Mouse (Mus musculus) limb, embryonic 10.5 days (tissue): ENCODE data around the gene Nup205. TPM values are rescaled to one million over a fixed set of nuclear protein-coding genes. Genes with fewer than 3 reads are reported as not detected.
A peak's percentile ranks its signal among the peaks of the same experiment; 100 is the strongest.
"Not testable (repeated sequence)": the region's sequence is repeated elsewhere in the genome, so short reads cannot be mapped to it uniquely, and the experiment has no call there.

Experiments
- DNase-seq: peaks from one replicate; pipeline ENCODE4 v3.0.0-alpha.2; 2017; ENCODE audit warnings: low spot score
- H3K27ac ChIP-seq: fragments of 300-500 bp; sonication (generic); 2 replicates; pipeline ENCODE4 v1.5.1; 2016; ENCODE audit warnings: mild to moderate bottlenecking
- H3K27me3 ChIP-seq: fragments of 300-500 bp; sonication (generic); 2 replicates; pipeline ENCODE4 v1.6.1; 2016; ENCODE audit warnings: low read depth, mild to moderate bottlenecking; ENCODE audit not compliant: poor library complexity, severe bottlenecking
- H3K36me3 ChIP-seq: fragments of 300-500 bp; sonication (generic); 2 replicates; pipeline ENCODE4 v1.6.1; 2016; ENCODE audit warnings: mild to moderate bottlenecking, moderate library complexity
- H3K4me1 ChIP-seq: fragments of 300-500 bp; sonication (generic); 2 replicates; pipeline ENCODE4 v1.6.1; 2016
- H3K4me3 ChIP-seq: fragments of 300-500 bp; sonication (generic); 2 replicates; pipeline ENCODE4 v1.5.1; 2016; ENCODE audit warnings: mild to moderate bottlenecking, moderate library complexity
- H3K9me3 ChIP-seq: fragments of 300-500 bp; sonication (generic); replicated peaks from 2 replicates; pipeline ENCODE4 v1.6.1; 2016; ENCODE audit warnings: mild to moderate bottlenecking
- WGBS: fragments of 180-500 bp; shearing (Covaris S2); methylation state at CpG from one replicate; pipeline ENCODE4 v1.1.7; 2016; 5-methylcytosine and 5-hydroxymethylcytosine counted together
- polyA plus RNA-seq: library from polyadenylated mRNA; unstranded; fragments of >200 nt; fragmentation: Nextera tagmentation; extraction: Ambion mirVana; gene quantifications from 2 replicates; pipeline ENCODE4 v1.2.1, GENCODE M21; 2016

The Nup205 gene
- polyA plus RNA-seq, result 59.6 and 60.1 TPM in 2 replicates

- DNase-seq, result peak; percentile 90
- H3K9me3 ChIP-seq, result no peaks in the 10 kb centered on the region
- no peaks in the 10 kb centered on the region for H3K36me3 ChIP-seq
- H3K27me3 ChIP-seq, result no peaks in the 10 kb centered on the region
- 5% methylated on average over 34 of the region's 34 CpGs for WGBS
- no peaks in the 10 kb centered on the region; the same call in none of the 2 replicates for H3K4me1 ChIP-seq
- peak within 1 kb of the TSS; percentile 99 for H3K27ac ChIP-seq
- H3K4me3 ChIP-seq, result peak within 1 kb of the TSS; percentile 95
Measured at GRCm38 (mm10) chr6:35176979-35177649, at the start of gene Nup205. TSS of gene Nup205 (plus strand) at chr6:35177421.

GRCm38 (mm10) chr6:35132806-35133205 lies 44.4 kb upstream of the Nup205 start:
- Histone ChIP-seq H3K9me3 (no peaks in the 10 kb centered on the region), H3K27ac (peak overlapping the region; percentile 91)
- DNase-seq, result no peak

GRCm38 (mm10) chr6:35133246-35133578 lies 44.0 kb upstream of the Nup205 start:
- Histone ChIP-seq H3K27ac (peak overlapping the region; percentile 91), H3K27me3 (no peaks in the 10 kb centered on the region), H3K36me3 (no peaks in the 10 kb centered on the region), H3K4me3 (peak overlapping the region; percentile 84), H3K9me3 (no peaks in the 10 kb centered on the region), H3K4me1 (peaks cover 16% of the 10 kb centered on the region)
- DNase-seq, result no peak
- WGBS, result under 1% methylated on average over 25 of the region's 25 CpGs

More at GRCm38 (mm10) chr6:35132806-35133205, 44.4 kb upstream of the Nup205 start:
- Histone ChIP-seq H3K4me1 (peaks cover 16% of the 10 kb centered on the region), H3K4me3 (peak overlapping the region; percentile 84), H3K36me3 (no peaks in the 10 kb centered on the region), H3K27me3 (no peaks in the 10 kb centered on the region)
- WGBS, result under 1% methylated on average over 11 of the region's 11 CpGs

DNA sequence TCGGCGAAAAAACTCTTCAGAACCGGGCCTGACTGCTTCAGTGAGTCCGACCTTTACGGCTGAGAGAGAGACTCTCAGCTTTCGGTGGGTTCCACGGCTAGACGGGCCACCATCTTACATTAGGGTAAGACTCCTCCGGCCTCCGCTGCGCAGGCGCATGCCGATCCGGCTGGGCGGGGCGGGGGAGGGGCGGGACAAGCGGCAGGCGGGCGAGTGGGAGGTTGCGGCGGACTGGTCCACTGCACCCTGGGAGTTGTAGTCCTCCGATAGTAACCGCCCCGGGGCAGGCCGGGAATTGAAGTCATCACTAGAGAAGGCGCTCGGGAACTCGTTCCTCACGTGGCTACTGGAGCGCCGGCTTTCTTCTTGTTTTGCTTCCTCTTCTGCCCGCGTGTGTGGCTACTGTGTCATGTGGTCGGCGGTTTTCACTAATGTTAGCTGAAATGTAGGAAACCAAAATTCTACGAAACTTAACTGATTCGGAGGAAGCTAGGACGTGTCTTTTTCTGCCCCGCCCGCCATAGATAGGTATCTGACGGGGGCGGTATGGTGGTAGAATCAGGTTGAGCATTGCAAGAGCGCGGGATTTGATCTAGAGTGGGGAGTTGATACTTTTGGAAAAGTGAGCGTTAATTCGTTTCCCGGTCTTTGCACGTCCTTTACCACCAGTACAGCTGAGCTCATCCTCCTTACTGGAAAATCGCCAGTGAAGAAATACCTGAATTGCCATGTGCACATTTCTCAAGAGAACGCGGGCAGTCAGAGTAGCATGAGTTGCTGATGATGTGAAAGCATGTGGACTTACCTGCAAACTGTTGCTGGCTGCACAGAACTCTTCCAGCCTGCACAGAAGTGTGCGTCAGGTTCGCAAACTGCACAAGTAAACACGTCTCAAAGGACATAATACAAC lies 43.4 kb upstream of the Nup205 start, which contains the start of gene Cnot4:
Gene Cnot4, minus strand, starts transcription at position 146 of the 910 bp plus-strand sequence.
- under 1% methylated on average over 55 of the region's 55 CpGs for WGBS
- Histone ChIP-seq H3K27me3 (no peaks in the 10 kb centered on the region), H3K4me3 (peak within 1 kb of the TSS; percentile 84), H3K36me3 (no peaks in the 10 kb centered on the region), H3K27ac (peak within 1 kb of the TSS; percentile 91), H3K9me3 (no peaks in the 10 kb centered on the region), H3K4me1 (peaks cover 16% of the 10 kb centered on the region)
- DNase-seq, result peak; percentile 100

- Histone ChIP-seq H3K4me3 (peak overlapping the region; percentile 84), H3K27ac (no peak overlapping the region), H3K9me3 (no peaks in the 10 kb centered on the region), H3K36me3 (no peaks in the 10 kb centered on the region), H3K4me1 (peaks cover 16% of the 10 kb centered on the region), H3K27me3 (no peaks in the 10 kb centered on the region)
- WGBS, result 57% methylated on average over 2 of the region's 2 CpGs
- DNase-seq, result no peak
Measured at GRCm38 (mm10) chr6:35134844-35135243, 42.4 kb upstream of the Nup205 start.

DNA sequence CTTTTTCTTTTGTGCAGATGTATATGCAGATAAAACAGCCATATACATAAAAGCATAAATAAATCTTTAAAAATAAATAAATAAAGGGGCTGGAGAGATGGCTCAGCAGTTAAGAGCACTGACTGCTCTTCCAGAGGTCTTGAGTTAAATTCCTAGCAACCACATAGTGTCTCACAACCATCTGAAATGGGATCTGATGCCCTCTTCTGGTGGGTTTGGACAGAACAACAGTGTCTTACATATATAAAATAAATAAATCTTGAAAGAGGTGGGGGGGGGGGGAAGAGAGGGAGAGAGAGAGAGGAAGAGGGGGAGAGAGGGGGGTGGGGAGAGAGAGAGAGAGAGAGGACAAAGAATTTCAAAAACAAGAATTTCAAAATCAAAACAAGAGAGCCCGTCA lies 36.9 kb upstream of the Nup205 start:
- DNase-seq, result no peak
- Histone ChIP-seq H3K9me3 (no peaks in the 10 kb centered on the region), H3K36me3 (no peaks in the 10 kb centered on the region), H3K27me3 (no peaks in the 10 kb centered on the region), H3K4me1 (no peaks in the 10 kb centered on the region), H3K4me3 (no peak overlapping the region), H3K27ac (no peak overlapping the region)
- 80% methylated on average over 1 of the region's 1 CpGs for WGBS

GRCm38 (mm10) chr6:35145569-35145968 lies 31.7 kb upstream of the Nup205 start:
- Histone ChIP-seq H3K4me3 (no peak overlapping the region), H3K27me3 (no peaks in the 10 kb centered on the region), H3K36me3 (no peaks in the 10 kb centered on the region), H3K9me3 (no peaks in the 10 kb centered on the region), H3K27ac (no peak overlapping the region), H3K4me1 (no peaks in the 10 kb centered on the region)
- 86% methylated on average over 2 of the region's 2 CpGs for WGBS
- DNase-seq, result no peak

DNA sequence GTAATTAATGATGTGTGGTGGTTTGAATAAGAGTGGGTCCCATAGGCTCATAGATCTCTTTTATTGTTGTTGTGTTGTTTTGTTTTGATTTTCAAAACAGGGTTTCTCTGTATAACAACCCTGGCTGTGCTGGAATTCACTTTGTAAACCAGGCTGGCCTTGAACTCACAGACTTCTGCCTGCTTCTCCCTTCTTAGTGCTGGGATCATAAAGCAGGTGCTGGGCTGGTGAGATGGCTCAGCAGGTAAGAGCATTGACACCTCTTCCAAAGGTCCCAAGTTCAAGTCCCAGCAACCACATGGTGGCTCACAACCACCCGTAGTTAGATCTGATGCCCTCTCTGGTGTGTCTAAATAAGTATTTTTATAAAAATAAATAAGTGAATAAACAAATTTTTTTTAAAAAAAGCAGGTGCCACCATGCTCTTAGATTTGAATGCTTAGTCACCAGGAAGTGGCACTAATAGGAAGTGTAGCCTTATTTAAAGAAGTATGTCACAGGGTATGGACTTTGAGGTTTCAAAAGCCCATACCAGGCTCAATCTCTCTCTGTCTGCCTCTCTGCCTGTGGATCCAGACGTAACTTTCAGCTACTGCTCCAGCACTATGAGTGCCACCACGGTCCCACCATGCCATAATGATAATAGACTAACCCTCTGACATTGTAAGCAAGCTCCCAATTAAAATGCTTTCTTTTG lies 29.3 kb upstream of the Nup205 start:
- H3K4me3 ChIP-seq, result no peak overlapping the region
- H3K27ac ChIP-seq, result no peak overlapping the region
- no peaks in the 10 kb centered on the region for H3K4me1 ChIP-seq
- no peaks in the 10 kb centered on the region for H3K9me3 ChIP-seq
- WGBS, result 90% methylated on average over 3 of the region's 3 CpGs
- H3K36me3 ChIP-seq, result no peaks in the 10 kb centered on the region
- no peak for DNase-seq
- no peaks in the 10 kb centered on the region for H3K27me3 ChIP-seq

DNA sequence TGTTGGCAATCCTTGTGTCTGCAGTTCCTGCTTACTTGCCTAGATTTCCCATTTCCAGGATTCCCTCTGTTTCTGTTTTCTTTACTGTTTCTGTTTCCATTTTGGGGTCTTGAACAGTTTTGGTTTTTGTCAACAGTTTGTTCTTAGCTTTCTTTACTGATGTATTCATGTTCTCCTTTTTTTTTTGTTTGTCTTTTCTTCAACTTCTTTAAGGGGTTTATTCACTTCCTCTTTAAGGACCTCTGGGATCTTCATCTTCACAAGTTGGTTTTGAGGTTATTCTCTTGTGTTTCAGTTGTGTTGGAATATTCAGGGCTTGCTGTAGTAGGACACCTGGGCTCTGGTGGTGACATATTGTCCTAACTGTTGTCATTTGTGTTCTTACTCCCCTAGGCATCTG lies 22.7 kb upstream of the Nup205 start:
- H3K4me1 ChIP-seq, result no peaks in the 10 kb centered on the region
- no peak for DNase-seq
- H3K27me3 ChIP-seq, result no peaks in the 10 kb centered on the region
- H3K27ac ChIP-seq, result no peak overlapping the region
- no peak overlapping the region for H3K4me3 ChIP-seq
- no peaks in the 10 kb centered on the region for H3K9me3 ChIP-seq
- H3K36me3 ChIP-seq, result no peaks in the 10 kb centered on the region

- H3K4me3 ChIP-seq, result no peak overlapping the region
- H3K36me3 ChIP-seq, result no peaks in the 10 kb centered on the region
- 73% methylated on average over 4 of the region's 4 CpGs for WGBS
- H3K9me3 ChIP-seq, result no peaks in the 10 kb centered on the region
- H3K4me1 ChIP-seq, result no peaks in the 10 kb centered on the region
- H3K27me3 ChIP-seq, result no peaks in the 10 kb centered on the region
- H3K27ac ChIP-seq, result no peak overlapping the region
- DNase-seq, result no peak
Measured at GRCm38 (mm10) chr6:35169250-35169649, 8.0 kb upstream of the Nup205 start.

GRCm38 (mm10) chr6:35172028-35172427 lies 5.2 kb upstream of the Nup205 start:
- H3K27me3 ChIP-seq, H3K9me3 ChIP-seq, H3K36me3 ChIP-seq, DNase-seq, H3K4me1 ChIP-seq, H3K27ac ChIP-seq, H3K4me3 ChIP-seq: not testable (repeated sequence)
- 74% methylated on average over 3 of the region's 3 CpGs for WGBS

- Histone ChIP-seq H3K27me3 (no peaks in the 10 kb centered on the region), H3K36me3 (no peaks in the 10 kb centered on the region), H3K4me1 (no peaks in the 10 kb centered on the region; the same call in 1 of the 2 replicates), H3K4me3 (no peak overlapping the region), H3K9me3 (no peaks in the 10 kb centered on the region), H3K27ac (no peak overlapping the region)
- WGBS, result 90% methylated on average over 4 of the region's 4 CpGs
- no peak for DNase-seq
Measured at GRCm38 (mm10) chr6:35173181-35173580, 4.0 kb upstream of the Nup205 start.
